In genomic region chr12:9915726-9916140, GRCm38 (mm10) we compare ENCODE assay signal across 11 mouse cellular contexts.
DNase-seq lines count a peak whose midpoint lies in the region; ATAC-seq lines count a peak whose summit lies in the region.
"Had no signal": no experiment of that assay in that cellular context is flagged by ENCODE, and none has a peak within 500 bp of the region (broad histone marks: within the 10 kb centered on the region; RNA-seq: fewer than 3 reads in every experiment).

No protein-coding gene starts in this region.

- no peaks in the 10 kb centered on the region for H3K36me3 ChIP-seq in lung, embryonic 15.5 days
- H3K36me3 ChIP-seq in midbrain, embryonic 14.5 days (ENCODE audit: control insufficient read depth, insufficient read depth, low read length): no peaks in the 10 kb centered on the region
- H3K36me3 ChIP-seq: neural tube, embryonic 13.5 days had no signal

- peak; percentile 84; the same call in 1 of the 2 replicates for ATAC-seq in lung, embryonic 15.5 days (ENCODE audit: borderline replicate concordance, extremely low read depth, low FRiP score, low TSS enrichment)
- ATAC-seq in midbrain, embryonic 14.5 days (ENCODE audit: low FRiP score, low TSS enrichment): no peak

- no peaks in the 10 kb centered on the region for H3K27me3 ChIP-seq in lung, embryonic 15.5 days
- no peaks in the 10 kb centered on the region for H3K27me3 ChIP-seq in midbrain, embryonic 14.5 days (ENCODE audit: control insufficient read depth, insufficient read depth, low read length)
- H3K27me3 ChIP-seq: CH12.LX; neural tube, embryonic 13.5 days had no signal

- H3K9ac ChIP-seq in lung, embryonic 15.5 days: no peak overlapping the region
- H3K9ac ChIP-seq in midbrain, embryonic 14.5 days (replicated peaks; ENCODE audit: low read length): no peak overlapping the region
- H3K9ac ChIP-seq: neural tube, embryonic 13.5 days had no signal

- H3K4me2 ChIP-seq in lung, embryonic 15.5 days: no peak overlapping the region; the same call in 1 of the 2 replicates
- no peak overlapping the region for H3K4me2 ChIP-seq in midbrain, embryonic 14.5 days (ENCODE audit: low read length)
- H3K4me2 ChIP-seq: neural tube, embryonic 13.5 days had no signal

- no peaks in the 10 kb centered on the region for H3K9me3 ChIP-seq in lung, embryonic 15.5 days
- H3K9me3 ChIP-seq in midbrain, embryonic 14.5 days (ENCODE audit: control insufficient read depth, low read length): no peaks in the 10 kb centered on the region
- H3K9me3 ChIP-seq: neural tube, embryonic 13.5 days had no signal

- H3K4me1 ChIP-seq in lung, embryonic 15.5 days: peaks cover 6% of the 10 kb centered on the region; the same call in 1 of the 2 replicates
- H3K4me1 ChIP-seq in midbrain, embryonic 14.5 days (ENCODE audit: control insufficient read depth, insufficient read depth, low read length): no peaks in the 10 kb centered on the region
- H3K4me1 ChIP-seq: neural tube, embryonic 13.5 days had no signal

- peak; percentile 9 to 11 for DNase-seq in frontal cortex, postnatal 36 days (ENCODE audit: low spot score in 2 of 2)
- DNase-seq in frontal cortex, postnatal 10 days (ENCODE audit: low spot score in 2 of 2): no peak
- peak; percentile 19 for DNase-seq in urinary bladder, postnatal 25 days (ENCODE audit: low spot score)
- no peak for DNase-seq in urinary bladder, adult 2 months (ENCODE audit: low spot score)
- DNase-seq in midbrain, embryonic 14.5 days: no peak
- DNase-seq in testis, postnatal 14 days (ENCODE audit: low spot score): no peak
- no peak for DNase-seq in spleen, adult 18-20 months

- H3K27ac ChIP-seq in lung, embryonic 15.5 days: 0 out of 2 replicates have a peak overlapping the region, but pooled peaks have one; percentile 29
- no peak overlapping the region for H3K27ac ChIP-seq in midbrain, embryonic 14.5 days (replicated peaks; ENCODE audit: low read depth, low read length)
- H3K27ac ChIP-seq: macrophage; neural tube, embryonic 13.5 days had no signal

- 19% methylated on average over 7 of the region's 7 CpGs for WGBS in lung, embryonic 15.5 days
- WGBS in midbrain, embryonic 14.5 days: 84% methylated on average over 7 of the region's 7 CpGs

- H3K4me3 ChIP-seq in lung, embryonic 15.5 days: no peak overlapping the region
- no peak overlapping the region for H3K4me3 ChIP-seq in midbrain, embryonic 14.5 days (replicated peaks; ENCODE audit: low read depth, low read length)
- H3K4me3 ChIP-seq: neural tube, embryonic 13.5 days had no signal

Comparison
In these comparisons a context has a peak if more than half of its experiments do, and no peak if none do; other contexts are left out.
1. DNase-seq: peak in frontal cortex, postnatal 36 days (2 of 2) and urinary bladder, postnatal 25 days (single experiment); none in frontal cortex, postnatal 10 days (0 of 2), urinary bladder, adult 2 months (single experiment), midbrain, embryonic 14.5 days (single experiment), testis, postnatal 14 days (single experiment) and spleen, adult 18-20 months (0 of 2).